Mouse (Mus musculus) myocyte (in vitro differentiated cells): Measurements from ENCODE around the gene Ccnf. TPM values are rescaled to one million over a fixed set of nuclear protein-coding genes. Genes with fewer than 3 reads are reported as not detected.

Experiments used
- H3K27me3 ChIP-seq: one replicate; pipeline ENCODE4 v1.6.1; 2011; ENCODE audit not compliant: control insufficient read depth, insufficient read depth, insufficient read length
- H3K36me3 ChIP-seq: one replicate; pipeline ENCODE4 v1.6.1; 2011; ENCODE audit not compliant: control insufficient read depth, insufficient read depth
- H3K4me2 ChIP-seq: one replicate; pipeline ENCODE4 v1.6.1; 2011; ENCODE audit warnings: low read depth, control low read depth
- H3K4me3 ChIP-seq: one replicate; pipeline ENCODE4 v1.5.1; 2011; ENCODE audit warnings: mild to moderate bottlenecking, control low read depth, moderate library complexity
- H3K79me2 ChIP-seq: one replicate; pipeline ENCODE4 v1.6.1; 2011; ENCODE audit not compliant: control insufficient read depth, insufficient read depth
- H3ac ChIP-seq: one replicate; pipeline ENCODE4 v1.6.1; 2011; ENCODE audit not compliant: control insufficient read depth, insufficient read length
- CEBPB ChIP-seq: IDR thresholded peaks from 2 replicates; pipeline ENCODE4 v1.6.1; 2011; ENCODE audit warnings: mild to moderate bottlenecking, moderate library complexity; ENCODE audit not compliant: poor library complexity, insufficient read depth, severe bottlenecking
- E2F4 ChIP-seq: IDR thresholded peaks from one replicate; pipeline ENCODE4 v1.6.1; 2011; ENCODE audit warnings: mild to moderate bottlenecking, control low read depth, moderate library complexity; ENCODE audit not compliant: insufficient read depth
- MAX ChIP-seq: IDR thresholded peaks from one replicate; pipeline ENCODE4 v1.6.1; 2011; ENCODE audit warnings: low read depth, mild to moderate bottlenecking, control low read depth
- MYOD1 ChIP-seq, 3 experiments: IDR thresholded peaks; one replicate each; pipeline ENCODE4 v1.6.1; 2011; ENCODE audit warnings: control low read depth in 2 of 3, low read depth in 2 of 3, mild to moderate bottlenecking in 2 of 3, moderate library complexity in 1 of 3; ENCODE audit not compliant: insufficient read length in 2 of 3, control insufficient read depth in 1 of 3
- MYOG ChIP-seq, 3 experiments: IDR thresholded peaks; one replicate each; pipeline ENCODE4 v1.6.1; 2011; ENCODE audit warnings: control low read depth in 2 of 3, low read depth in 2 of 3, mild to moderate bottlenecking in 2 of 3; ENCODE audit not compliant: insufficient read length in 2 of 3, control insufficient read depth in 1 of 3, insufficient read depth in 1 of 3
- POLR2A ChIP-seq: IDR thresholded peaks from one replicate; pipeline ENCODE4 v1.6.1; 2011; ENCODE audit warnings: low read depth, mild to moderate bottlenecking, control low read depth, moderate library complexity; ENCODE audit not compliant: insufficient read length
- POLR2AphosphoS2 ChIP-seq: IDR thresholded peaks from one replicate; pipeline ENCODE4 v1.6.1; 2011; ENCODE audit warnings: low read depth, control low read depth; ENCODE audit not compliant: insufficient read length
- REST ChIP-seq: IDR thresholded peaks from one replicate; pipeline ENCODE4 v1.6.1; 2011; ENCODE audit warnings: mild to moderate bottlenecking, control low read depth, moderate library complexity; ENCODE audit not compliant: insufficient read depth, insufficient read length
- SRF ChIP-seq: IDR thresholded peaks from one replicate; pipeline ENCODE4 v1.6.1; 2011; ENCODE audit warnings: low read depth; ENCODE audit not compliant: control insufficient read depth, insufficient read length
- TCF12 ChIP-seq: IDR thresholded peaks from one replicate; pipeline ENCODE4 v1.6.1; 2011; ENCODE audit warnings: mild to moderate bottlenecking, control low read depth; ENCODE audit not compliant: poor library complexity, insufficient read depth, severe bottlenecking
- TCF3 ChIP-seq: IDR thresholded peaks from one replicate; pipeline ENCODE4 v1.6.1; 2011; ENCODE audit warnings: low read depth, control low read depth; ENCODE audit not compliant: insufficient read length
- USF1 ChIP-seq: IDR thresholded peaks from one replicate; pipeline ENCODE4 v1.6.1; 2011; ENCODE audit warnings: low read depth, mild to moderate bottlenecking, control low read depth, moderate library complexity
- polyA plus RNA-seq: library from polyadenylated mRNA; unstranded; fragments of >200 nt; fragmentation: generic; extraction: Trizol; gene quantifications from one replicate; pipeline ENCODE4 v1.2.1, GENCODE M21; 2012; ENCODE audit warnings: missing spikeins

Ccnf gene
- polyA plus RNA-seq, 1 experiment: 13.3 TPM

GRCm38 (mm10) chr17:24211631-24212440, 39.4 kb downstream of the Ccnf start:
- TF ChIP-seq POLR2AphosphoS2 (no peak), TCF3 (no peak), USF1 (no peak), POLR2A (no peak), TCF12 (no peak), MYOD1 (IDR thresholded peaks at IDR 0.05; ENCODE audit: control insufficient read depth in 1 of 3, insufficient read length in 2 of 3, low read depth in 2 of 3) (no peak)

DNA sequence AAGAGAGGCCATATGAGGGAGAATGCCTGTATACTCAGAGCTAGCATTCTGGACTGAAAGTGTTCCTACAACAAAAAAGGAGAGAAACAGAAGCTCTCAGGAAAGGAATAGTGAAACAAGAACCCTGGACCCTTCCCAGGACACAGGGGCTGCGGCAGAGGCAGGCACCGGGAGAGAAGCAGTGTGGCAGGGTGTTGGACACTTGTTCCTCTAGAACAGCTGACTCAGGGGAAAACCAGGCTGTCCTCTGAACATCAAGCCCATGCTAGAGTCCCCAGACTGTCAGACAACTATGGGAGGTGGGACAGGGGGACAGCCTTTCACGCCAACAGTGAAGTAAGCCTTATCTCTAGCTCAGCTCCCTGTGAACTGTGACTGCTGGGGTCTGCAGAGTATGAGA, 40.7 kb downstream of the Ccnf start:
- no peaks in the 10 kb centered on the region for H3K79me2 ChIP-seq
- H3K36me3 ChIP-seq: no peaks in the 10 kb centered on the region
- no peak overlapping the region for H3ac ChIP-seq
- no peak overlapping the region for H3K4me2 ChIP-seq
- no peak overlapping the region for H3K4me3 ChIP-seq
- no peaks in the 10 kb centered on the region for H3K27me3 ChIP-seq
- no peak for TF ChIP-seq USF1
- no peak for TF ChIP-seq TCF12
- no peak for TF ChIP-seq POLR2AphosphoS2
- TF ChIP-seq MYOD1 (IDR thresholded peaks at IDR 0.05; ENCODE audit: control insufficient read depth in 1 of 3, insufficient read length in 2 of 3, low read depth in 2 of 3): no peak
- TF ChIP-seq REST: no peak
- no peak for TF ChIP-seq MAX
- no peak for TF ChIP-seq SRF
- no peak for TF ChIP-seq E2F4
- no peak for TF ChIP-seq TCF3
- TF ChIP-seq CEBPB: no peak
- TF ChIP-seq MYOG (IDR thresholded peaks at IDR 0.05; ENCODE audit: control insufficient read depth in 1 of 3, insufficient read depth in 1 of 3, insufficient read length in 2 of 3, low read depth in 2 of 3): no peak
- no peak for TF ChIP-seq POLR2A

More at GRCm38 (mm10) chr17:24211631-24212440, 39.4 kb downstream of the Ccnf start:
- Histone ChIP-seq H3ac (no peak overlapping the region), H3K79me2 (no peaks in the 10 kb centered on the region), H3K36me3 (no peaks in the 10 kb centered on the region), H3K4me3 (no peak overlapping the region), H3K4me2 (no peak overlapping the region), H3K27me3 (no peaks in the 10 kb centered on the region)

DNA sequence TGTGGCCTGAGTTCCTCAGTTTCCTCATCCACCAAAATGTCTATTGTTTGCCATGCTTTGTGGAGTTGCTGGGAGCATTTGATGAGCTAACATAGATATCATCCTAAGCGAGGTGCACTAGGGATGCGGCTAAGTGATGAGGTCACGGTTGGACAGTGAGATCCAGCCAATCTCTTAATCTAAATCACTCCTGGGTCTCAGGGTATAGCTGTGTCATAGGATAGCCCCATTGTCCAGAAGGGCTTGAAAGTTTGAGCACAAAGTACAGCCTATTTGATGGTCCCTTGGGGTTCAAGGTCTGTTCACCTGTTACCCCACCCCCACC, 41.4 kb downstream of the Ccnf start:
- no peak overlapping the region for H3K4me3 ChIP-seq
- H3K79me2 ChIP-seq: no peaks in the 10 kb centered on the region
- no peaks in the 10 kb centered on the region for H3K27me3 ChIP-seq
- no peaks in the 10 kb centered on the region for H3K36me3 ChIP-seq
- no peak overlapping the region for H3ac ChIP-seq
- H3K4me2 ChIP-seq: no peak overlapping the region
- TF ChIP-seq E2F4: no peak
- no peak for TF ChIP-seq MYOG (IDR thresholded peaks at IDR 0.05; ENCODE audit: control insufficient read depth in 1 of 3, insufficient read depth in 1 of 3, insufficient read length in 2 of 3, low read depth in 2 of 3)
- no peak for TF ChIP-seq TCF3
- TF ChIP-seq TCF12: no peak
- no peak for TF ChIP-seq USF1
- TF ChIP-seq SRF: no peak
- TF ChIP-seq POLR2AphosphoS2: no peak
- TF ChIP-seq POLR2A: no peak
- no peak for TF ChIP-seq REST
- no peak for TF ChIP-seq MAX
- no peak for TF ChIP-seq CEBPB

- TF ChIP-seq E2F4 (no peak), SRF (no peak), POLR2AphosphoS2 (no peak), MAX (no peak), MYOD1 (IDR thresholded peaks at IDR 0.05; ENCODE audit: control insufficient read depth in 1 of 3, insufficient read length in 2 of 3, low read depth in 2 of 3) (no peak), USF1 (no peak), MYOG (IDR thresholded peaks at IDR 0.05; ENCODE audit: control insufficient read depth in 1 of 3, insufficient read depth in 1 of 3, insufficient read length in 2 of 3, low read depth in 2 of 3) (no peak), POLR2A (no peak)
- Histone ChIP-seq H3K36me3 (no peaks in the 10 kb centered on the region), H3K4me2 (peak within 1 kb of the TSS; percentile 24), H3K79me2 (no peaks in the 10 kb centered on the region), H3K4me3 (no peak within 1 kb of the TSS), H3ac (no peak within 1 kb of the TSS), H3K27me3 (no peaks in the 10 kb centered on the region)
These were observed 42.0 kb downstream of the Ccnf start, which contains the start of gene Ntn3 for GRCm38 (mm10) chr17:24209043-24209915. Gene Ntn3 (minus strand): TSS chr17:24209531.
